Mouse (Mus musculus): Measurements from ENCODE around the gene Tm4sf19. TPM values are rescaled to one million over a fixed set of nuclear protein-coding genes. Genes with fewer than 3 reads are reported as not detected.
A peak's percentile ranks its signal among the peaks of the same experiment; 100 is the strongest.
"Not testable (repeated sequence)": the region's sequence is repeated elsewhere in the genome, so short reads cannot be mapped to it uniquely, and the experiment has no call there.

Tm4sf19 gene
- polyA plus RNA-seq, 1 experiment from 2014 or later: not detected

- peak overlapping the region; percentile 89 for H3K9ac ChIP-seq (replicated peaks)
- no peaks in the 10 kb centered on the region for H3K27me3 ChIP-seq (replicated peaks)
- H3K27ac ChIP-seq (replicated peaks): peak overlapping the region; percentile 94
- H3K4me2 ChIP-seq: peak overlapping the region; percentile 81
- no peaks in the 10 kb centered on the region for H3K9me3 ChIP-seq (replicated peaks)
- no peaks in the 10 kb centered on the region for H3K36me3 ChIP-seq
- WGBS: 1% methylated on average over 28 of the region's 28 CpGs
- peaks cover 25% of the 10 kb centered on the region for H3K4me1 ChIP-seq
- peak overlapping the region; percentile 79 for H3K4me3 ChIP-seq (replicated peaks)
- ATAC-seq (ENCODE audit: low FRiP score): 0 out of 2 replicates have a peak, but pooled peaks have one; percentile 1
Measured at GRCm38 (mm10) chr16:32431047-32431591, 30.8 kb downstream of the Tm4sf19 start.

- Histone ChIP-seq H3K4me1 (peaks cover 25% of the 10 kb centered on the region), H3K27me3 (replicated peaks) (no peaks in the 10 kb centered on the region), H3K36me3 (no peaks in the 10 kb centered on the region), H3K27ac (replicated peaks) (no peak overlapping the region), H3K4me2 (peak overlapping the region; percentile 81), H3K4me3 (replicated peaks) (peak overlapping the region; percentile 79), H3K9me3 (replicated peaks) (no peaks in the 10 kb centered on the region), H3K9ac (replicated peaks) (no peak overlapping the region)
- 100% methylated on average over 1 of the region's 1 CpGs for WGBS
- ATAC-seq (ENCODE audit: low FRiP score): no peak
Measured at GRCm38 (mm10) chr16:32431926-32432325, 31.6 kb downstream of the Tm4sf19 start.

GRCm38 (mm10) chr16:32433138-32433537 is 32.8 kb downstream of the Tm4sf19 start:
- no peak for ATAC-seq (ENCODE audit: low FRiP score)

GRCm38 (mm10) chr16:32434066-32434465 is 33.8 kb downstream of the Tm4sf19 start:
- no peaks in the 10 kb centered on the region for H3K36me3 ChIP-seq
- 67% methylated on average over 6 of the region's 6 CpGs for WGBS
- H3K4me2 ChIP-seq: no peak overlapping the region
- no peak overlapping the region for H3K9ac ChIP-seq (replicated peaks)
- no peaks in the 10 kb centered on the region for H3K27me3 ChIP-seq (replicated peaks)
- no peak overlapping the region for H3K27ac ChIP-seq (replicated peaks)
- peaks cover 25% of the 10 kb centered on the region for H3K4me1 ChIP-seq
- ATAC-seq (ENCODE audit: low FRiP score): no peak
- no peaks in the 10 kb centered on the region for H3K9me3 ChIP-seq (replicated peaks)
- no peak overlapping the region for H3K4me3 ChIP-seq (replicated peaks)

More at GRCm38 (mm10) chr16:32433138-32433537, 32.8 kb downstream of the Tm4sf19 start:
- H3K9ac ChIP-seq (replicated peaks): no peak overlapping the region
- H3K9me3 ChIP-seq (replicated peaks): no peaks in the 10 kb centered on the region
- no peaks in the 10 kb centered on the region for H3K27me3 ChIP-seq (replicated peaks)
- no peak overlapping the region for H3K4me2 ChIP-seq
- no peak overlapping the region for H3K27ac ChIP-seq (replicated peaks)
- H3K36me3 ChIP-seq: no peaks in the 10 kb centered on the region
- H3K4me1 ChIP-seq: peaks cover 25% of the 10 kb centered on the region
- H3K4me3 ChIP-seq (replicated peaks): no peak overlapping the region
- 87% methylated on average over 2 of the region's 2 CpGs for WGBS

GRCm38 (mm10) chr16:32434691-32435090 is 34.4 kb downstream of the Tm4sf19 start:
- H3K4me3 ChIP-seq (replicated peaks): no peak overlapping the region
- no peak overlapping the region for H3K4me2 ChIP-seq
- H3K9ac ChIP-seq (replicated peaks): no peak overlapping the region
- H3K9me3 ChIP-seq (replicated peaks): no peaks in the 10 kb centered on the region
- no peak overlapping the region for H3K27ac ChIP-seq (replicated peaks)
- H3K36me3 ChIP-seq: 0 out of 2 replicates have a peak, but pooled peaks cover under 1% of the 10 kb centered on the region
- no peak for ATAC-seq (ENCODE audit: low FRiP score)
- peaks cover 20% of the 10 kb centered on the region for H3K4me1 ChIP-seq
- H3K27me3 ChIP-seq (replicated peaks): no peaks in the 10 kb centered on the region

GRCm38 (mm10) chr16:32436657-32437056 is 36.4 kb downstream of the Tm4sf19 start:
- Histone ChIP-seq H3K4me1 (peaks cover 11% of the 10 kb centered on the region), H3K4me3 (replicated peaks) (no peak overlapping the region), H3K9ac (replicated peaks) (no peak overlapping the region), H3K27me3 (replicated peaks) (no peaks in the 10 kb centered on the region), H3K27ac (replicated peaks) (no peak overlapping the region), H3K9me3 (replicated peaks) (no peaks in the 10 kb centered on the region), H3K4me2 (no peak overlapping the region), H3K36me3 (0 out of 2 replicates have a peak, but pooled peaks cover 11% of the 10 kb centered on the region)
- no peak for ATAC-seq (ENCODE audit: low FRiP score)
- 80% methylated on average over 1 of the region's 1 CpGs for WGBS

- no peak overlapping the region for H3K27ac ChIP-seq (replicated peaks)
- H3K9ac ChIP-seq (replicated peaks): no peak overlapping the region
- H3K27me3 ChIP-seq (replicated peaks): no peaks in the 10 kb centered on the region
- no peak for ATAC-seq (ENCODE audit: low FRiP score)
- 0 out of 2 replicates have a peak, but pooled peaks cover 11% of the 10 kb centered on the region for H3K36me3 ChIP-seq
- no peaks in the 10 kb centered on the region for H3K9me3 ChIP-seq (replicated peaks)
- WGBS: 100% methylated on average over 1 of the region's 1 CpGs
- H3K4me1 ChIP-seq: peaks cover 5% of the 10 kb centered on the region
- H3K4me2 ChIP-seq: no peak overlapping the region
- H3K4me3 ChIP-seq (replicated peaks): no peak overlapping the region
Measured at GRCm38 (mm10) chr16:32437266-32437665, 37.0 kb downstream of the Tm4sf19 start.

- H3K4me3 ChIP-seq (replicated peaks): no peak overlapping the region
- no peaks in the 10 kb centered on the region for H3K4me1 ChIP-seq
- no peak overlapping the region for H3K4me2 ChIP-seq
- H3K9me3 ChIP-seq (replicated peaks): no peaks in the 10 kb centered on the region
- H3K9ac ChIP-seq (replicated peaks): no peak overlapping the region
- no peak for ATAC-seq (ENCODE audit: low FRiP score)
- no peaks in the 10 kb centered on the region for H3K27me3 ChIP-seq (replicated peaks)
- WGBS: 97% methylated on average over 3 of the region's 3 CpGs
- no peak overlapping the region for H3K27ac ChIP-seq (replicated peaks)
- 0 out of 2 replicates have a peak, but pooled peaks cover 11% of the 10 kb centered on the region for H3K36me3 ChIP-seq
Measured at GRCm38 (mm10) chr16:32441432-32441831, 41.1 kb downstream of the Tm4sf19 start.

- not testable (repeated sequence) for H3K27ac ChIP-seq (replicated peaks); H3K4me3 ChIP-seq (replicated peaks); H3K4me1 ChIP-seq; ATAC-seq (ENCODE audit: low FRiP score); H3K27me3 ChIP-seq (replicated peaks); H3K4me2 ChIP-seq; H3K9ac ChIP-seq (replicated peaks); H3K9me3 ChIP-seq (replicated peaks)
- 0 out of 2 replicates have a peak, but pooled peaks cover 11% of the 10 kb centered on the region for H3K36me3 ChIP-seq
- 95% methylated on average over 3 of the region's 3 CpGs for WGBS
Measured at GRCm38 (mm10) chr16:32444615-32445014, 44.3 kb downstream of the Tm4sf19 start.

GRCm38 (mm10) chr16:32445558-32445957 is 45.3 kb downstream of the Tm4sf19 start:
- Histone ChIP-seq H3K9ac (replicated peaks) (no peak overlapping the region), H3K4me1 (no peaks in the 10 kb centered on the region), H3K4me3 (replicated peaks) (no peak overlapping the region), H3K27me3 (replicated peaks) (no peaks in the 10 kb centered on the region), H3K36me3 (0 out of 2 replicates have a peak, but pooled peaks cover 6% of the 10 kb centered on the region), H3K9me3 (replicated peaks) (no peaks in the 10 kb centered on the region), H3K4me2 (no peak overlapping the region), H3K27ac (replicated peaks) (no peak overlapping the region)
- WGBS: 97% methylated on average over 1 of the region's 1 CpGs
- ATAC-seq (ENCODE audit: low FRiP score): no peak

GRCm38 (mm10) chr16:32446563-32447138 is 46.3 kb downstream of the Tm4sf19 start:
- ATAC-seq (ENCODE audit: low FRiP score): no peak
- Histone ChIP-seq H3K9me3 (replicated peaks) (no peaks in the 10 kb centered on the region), H3K4me1 (no peaks in the 10 kb centered on the region), H3K27ac (replicated peaks) (no peak overlapping the region), H3K27me3 (replicated peaks) (no peaks in the 10 kb centered on the region), H3K36me3 (0 out of 2 replicates have a peak, but pooled peaks cover 2% of the 10 kb centered on the region), H3K4me3 (replicated peaks) (no peak overlapping the region), H3K9ac (replicated peaks) (no peak overlapping the region), H3K4me2 (no peak overlapping the region)
- WGBS: 94% methylated on average over 2 of the region's 2 CpGs

- H3K27ac ChIP-seq (replicated peaks): no peak overlapping the region
- H3K27me3 ChIP-seq (replicated peaks): no peaks in the 10 kb centered on the region
- WGBS: 89% methylated on average over 3 of the region's 3 CpGs
- peaks cover 19% of the 10 kb centered on the region for H3K36me3 ChIP-seq
- no peaks in the 10 kb centered on the region for H3K4me1 ChIP-seq
- H3K9ac ChIP-seq (replicated peaks): no peak overlapping the region
- H3K9me3 ChIP-seq (replicated peaks): no peaks in the 10 kb centered on the region
- H3K4me3 ChIP-seq (replicated peaks): no peak overlapping the region
- no peak for ATAC-seq (ENCODE audit: low FRiP score)
- no peak overlapping the region for H3K4me2 ChIP-seq
Measured at GRCm38 (mm10) chr16:32449665-32450064, 49.4 kb downstream of the Tm4sf19 start.

Data from neural tube, embryonic 15.5 days (tissue).